Mouse (Mus musculus) common myeloid progenitor, adult 5-6 weeks (primary cell): ENCODE measurements around the gene Cabp1. TPM values are rescaled to one million over a fixed set of nuclear protein-coding genes. Genes with fewer than 3 reads are reported as not detected.

ENCODE experiments used
- ATAC-seq: replicated peaks from 2 replicates; pipeline ENCODE4 v1.8.0; 2016; ENCODE audit warnings: low read depth, mild to moderate bottlenecking, moderate TSS enrichment, inconsistent platforms; ENCODE audit not compliant: poor library complexity, severe bottlenecking
- total RNA-seq: library from RNA; stranded (forward); fragments of 200-1000, 187-1606 nt; gene quantifications from 2 replicates; pipeline ENCODE4 v1.2.3, GENCODE M21; 2017

Gene Cabp1
- total RNA-seq, 1 experiment from 2014 or later = not detected

DNA sequence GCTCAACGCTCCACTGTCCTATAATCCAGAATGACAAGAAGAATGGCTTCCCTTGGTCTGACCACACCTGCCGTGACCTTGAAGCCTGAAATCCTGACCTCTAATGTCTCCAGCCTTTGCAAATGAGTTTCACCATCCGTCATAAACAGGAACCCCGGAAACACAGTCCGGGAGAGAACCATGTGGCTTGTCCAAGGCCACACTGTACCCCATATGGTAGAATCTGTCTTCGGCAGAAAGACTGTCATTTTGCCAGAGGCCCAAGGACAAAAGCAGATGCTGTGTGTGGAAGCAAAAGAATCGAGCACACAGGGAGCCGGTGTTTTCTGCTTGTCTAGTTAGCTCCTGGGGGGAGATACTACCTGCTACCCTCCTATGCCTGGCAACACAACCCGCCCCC is 18.3 kb upstream of the Cabp1 start:
- ATAC-seq = no peak

DNA sequence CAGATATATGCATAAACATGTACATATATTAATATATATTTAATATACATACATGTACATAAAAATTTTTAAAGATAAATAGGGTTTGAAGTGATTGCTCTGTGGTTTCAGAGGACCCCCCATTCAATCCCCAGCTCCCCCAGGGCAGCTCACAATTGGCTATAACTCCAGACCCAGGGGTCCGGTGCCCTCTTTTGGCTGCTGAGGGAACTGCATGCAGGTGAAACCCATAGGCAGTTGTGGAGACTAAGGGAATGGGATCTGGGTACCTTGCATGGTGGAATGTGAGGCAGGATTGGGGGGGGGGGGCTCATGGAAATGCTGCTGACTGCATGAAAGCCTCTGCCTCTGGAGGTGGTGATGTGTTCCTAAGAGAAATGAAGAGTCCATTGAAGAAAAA is 16.2 kb upstream of the Cabp1 start:
- no peak for ATAC-seq

DNA sequence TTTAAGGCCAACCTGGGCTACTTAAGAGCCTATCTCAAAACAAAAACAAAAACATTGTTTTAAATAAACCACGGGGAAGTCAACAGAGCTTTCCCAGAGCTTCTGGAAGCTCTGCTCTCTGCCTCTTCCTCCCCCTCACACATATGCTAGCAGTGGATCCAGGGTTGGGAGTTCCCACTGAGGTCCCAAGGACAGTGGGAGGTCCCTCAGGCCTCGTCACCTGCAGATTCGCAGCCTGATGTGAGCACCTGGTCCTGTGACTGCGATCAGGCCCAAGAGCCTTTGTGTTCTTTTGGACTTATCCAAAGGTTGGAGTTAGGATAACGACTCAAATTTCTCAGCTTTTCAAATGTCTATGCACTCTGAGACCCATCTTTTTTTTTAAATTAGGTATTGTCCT is 14.4 kb upstream of the Cabp1 start:
- ATAC-seq = no peak

DNA sequence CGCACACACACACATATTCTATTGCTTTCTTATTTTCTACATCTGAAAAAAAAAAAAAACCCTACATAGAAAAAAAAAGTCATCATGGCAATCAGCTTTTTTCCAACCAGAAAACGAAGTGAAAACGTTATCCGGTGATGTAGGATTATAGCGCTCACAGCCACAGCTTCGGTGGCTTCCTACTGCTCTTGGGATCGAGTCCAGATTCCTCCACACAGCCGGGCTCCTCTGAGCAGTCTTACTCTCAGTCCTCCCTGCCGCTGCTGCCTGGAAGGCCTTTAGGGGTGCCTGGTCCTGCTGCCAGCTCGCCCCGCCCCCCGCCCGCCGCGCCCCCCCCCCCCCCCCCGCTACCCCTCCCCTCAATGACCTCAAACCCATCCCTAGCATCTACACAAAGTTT is 13.7 kb upstream of the Cabp1 start:
- ATAC-seq = no peak

DNA sequence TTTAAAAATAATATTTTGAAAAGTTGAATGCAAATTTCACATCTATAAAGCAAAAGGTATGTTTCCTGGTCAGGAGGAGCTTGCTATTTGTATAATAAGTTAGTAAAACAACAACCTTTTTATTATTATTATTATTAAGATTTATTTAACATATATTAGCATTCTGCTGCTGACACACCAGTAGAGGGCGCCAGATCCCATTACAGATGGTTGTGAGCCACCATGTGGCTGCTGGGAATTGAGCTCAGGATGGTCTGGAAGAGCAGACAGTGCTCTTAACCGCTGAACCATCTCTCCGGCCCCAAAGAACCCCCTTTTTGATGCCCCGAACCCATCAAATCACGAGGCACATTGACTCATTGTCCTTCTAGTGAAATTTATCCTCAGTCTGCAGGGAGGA is 13.1 kb upstream of the Cabp1 start:
- no peak for ATAC-seq

DNA sequence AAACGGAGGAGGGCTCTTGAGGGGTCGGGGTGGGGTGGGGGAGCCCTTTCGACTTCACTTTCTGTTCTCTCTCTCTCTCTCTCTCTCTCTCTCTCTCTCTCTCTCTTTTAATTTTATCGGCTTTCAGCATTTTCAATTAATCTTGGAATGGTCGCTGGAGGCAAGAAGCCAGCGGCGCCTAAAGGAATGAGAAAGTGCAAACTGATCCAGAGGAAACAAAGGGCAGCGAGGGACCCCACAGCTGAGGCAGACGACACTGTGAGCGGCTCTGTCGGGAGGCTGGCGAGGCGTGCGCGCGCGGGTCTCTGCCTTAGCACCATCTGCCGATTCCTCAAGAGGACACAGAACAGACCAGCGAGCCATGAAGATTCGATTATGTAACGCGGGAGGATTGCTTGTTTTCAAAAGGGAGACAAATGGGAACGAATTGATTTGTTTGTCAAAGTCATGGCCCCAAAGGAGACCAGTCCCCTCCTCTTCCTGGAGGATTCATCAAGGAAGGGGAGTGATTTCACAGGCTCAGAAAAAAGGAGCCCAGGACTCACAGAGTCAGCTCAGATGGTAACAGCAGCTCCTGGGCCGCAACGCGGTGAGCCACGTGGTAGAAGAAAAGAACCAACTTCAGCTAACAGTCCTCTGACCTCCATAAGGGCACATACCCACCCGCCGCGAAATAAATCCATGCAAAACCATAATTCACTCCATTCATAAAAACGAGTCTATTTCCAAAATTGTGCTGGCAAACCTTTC is 10.6 kb upstream of the Cabp1 start:
- 0 out of 2 replicates have a peak, but pooled peaks have one; percentile 50 for ATAC-seq

DNA sequence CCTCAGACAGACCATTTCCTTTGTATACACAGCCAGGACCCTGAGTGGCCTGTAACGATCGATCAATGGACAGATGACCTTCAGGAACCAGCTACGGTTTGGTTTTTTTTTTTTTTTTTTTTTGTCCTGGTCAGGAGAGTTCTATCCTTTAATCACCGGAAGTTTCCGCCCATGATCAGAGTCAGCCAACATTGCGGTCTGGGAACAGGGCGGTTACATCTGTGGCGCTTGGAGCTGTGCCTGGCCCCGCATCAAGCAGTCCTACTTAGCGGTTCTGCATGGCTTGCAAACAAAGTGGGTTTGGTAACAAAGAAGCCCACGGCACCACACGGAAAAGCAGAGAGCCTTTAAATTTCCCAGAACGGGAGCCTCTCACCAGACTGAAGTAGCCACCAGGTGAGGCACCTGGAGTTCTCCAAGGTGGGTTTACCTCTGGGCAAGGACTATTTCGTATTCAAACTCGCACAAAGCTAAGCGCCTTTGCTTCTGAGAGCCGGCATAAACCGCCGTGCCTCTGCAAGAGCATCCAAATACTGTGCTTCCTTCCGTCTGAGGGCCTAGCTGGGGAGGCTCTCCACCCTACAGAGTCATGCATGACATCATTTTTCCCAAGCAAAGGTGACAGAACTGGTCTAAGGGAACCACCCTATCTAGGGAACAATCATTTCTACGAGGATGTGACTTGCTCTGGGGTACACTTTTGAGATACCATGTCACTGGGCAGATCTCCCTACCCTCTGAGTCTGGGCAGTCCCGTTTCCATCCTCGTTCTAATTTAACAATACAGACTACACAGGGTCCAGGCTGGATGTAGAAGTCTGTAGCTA is 9.8 kb upstream of the Cabp1 start:
- 0 out of 2 replicates have a peak, but pooled peaks have one; percentile 29 for ATAC-seq

DNA sequence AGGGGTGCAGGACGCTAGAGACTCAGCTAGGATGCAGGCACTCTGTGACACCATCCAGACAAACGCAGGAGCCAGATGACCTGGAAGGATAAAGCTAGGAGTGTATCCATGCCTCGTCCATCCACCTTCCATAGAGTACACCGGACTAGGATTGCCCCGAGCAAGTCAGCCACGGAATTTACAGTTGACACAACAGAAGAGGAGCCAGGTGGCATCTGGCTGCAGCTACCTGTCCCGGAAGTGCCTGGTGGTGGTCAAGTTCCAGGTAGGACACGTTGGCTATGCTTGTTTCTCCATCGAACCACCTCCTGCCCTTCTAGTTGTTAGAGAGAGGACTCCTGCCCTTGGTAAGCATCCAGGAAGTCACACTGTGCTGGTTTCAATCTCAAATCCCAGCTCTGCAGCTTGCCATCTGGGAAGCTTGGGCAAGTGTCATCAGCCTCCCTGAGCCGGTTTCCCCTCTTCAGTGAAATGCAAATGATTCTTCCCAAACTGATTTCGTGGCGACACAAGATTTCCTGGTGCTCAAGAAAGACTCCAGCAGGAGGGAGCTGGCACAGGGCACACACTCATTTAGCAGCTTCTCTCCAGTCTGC is 543 bp upstream of the Cabp1 start:
- ATAC-seq = no peak

DNA sequence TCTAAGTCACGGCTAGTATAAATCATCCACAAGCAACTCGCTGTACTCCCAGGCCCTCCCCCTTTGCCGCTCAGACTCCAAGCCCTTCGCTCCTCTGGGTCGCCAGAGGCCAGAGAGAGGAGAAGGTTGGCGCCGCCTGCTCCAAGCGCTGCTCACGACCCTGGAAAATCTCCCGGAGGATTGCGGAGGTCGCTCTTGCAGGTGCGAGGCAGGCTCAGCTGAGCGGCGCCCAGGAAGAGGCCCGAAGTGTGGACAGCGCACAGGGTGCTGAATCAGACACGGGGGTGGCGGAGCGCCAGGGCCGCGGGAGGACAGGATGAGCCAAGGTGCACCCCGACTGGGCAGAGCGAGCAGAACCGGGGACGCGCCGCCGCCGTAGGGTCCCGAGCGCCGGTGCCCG is 955 bp downstream of the Cabp1 start:
- ATAC-seq = peak; percentile 34; the same call in 1 of the 2 replicates

DNA sequence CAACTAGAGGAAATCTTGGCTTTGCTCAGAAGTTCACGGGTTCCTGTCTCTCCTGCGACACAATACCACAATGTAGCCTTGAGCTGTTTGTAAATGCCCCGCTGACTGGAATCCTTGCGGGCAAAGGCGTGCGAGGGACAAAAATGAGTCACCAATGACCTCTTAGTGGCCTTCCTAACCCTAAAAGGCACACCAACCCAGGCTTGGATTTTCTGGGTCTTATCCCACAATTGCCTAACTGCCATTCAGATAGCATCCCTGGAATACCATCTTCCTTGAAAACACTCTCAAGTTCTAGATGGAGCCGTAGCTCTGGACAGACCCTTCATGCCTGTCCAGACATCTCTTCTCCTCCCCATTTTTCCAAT is 1.4 kb downstream of the Cabp1 start:
- no peak for ATAC-seq

DNA sequence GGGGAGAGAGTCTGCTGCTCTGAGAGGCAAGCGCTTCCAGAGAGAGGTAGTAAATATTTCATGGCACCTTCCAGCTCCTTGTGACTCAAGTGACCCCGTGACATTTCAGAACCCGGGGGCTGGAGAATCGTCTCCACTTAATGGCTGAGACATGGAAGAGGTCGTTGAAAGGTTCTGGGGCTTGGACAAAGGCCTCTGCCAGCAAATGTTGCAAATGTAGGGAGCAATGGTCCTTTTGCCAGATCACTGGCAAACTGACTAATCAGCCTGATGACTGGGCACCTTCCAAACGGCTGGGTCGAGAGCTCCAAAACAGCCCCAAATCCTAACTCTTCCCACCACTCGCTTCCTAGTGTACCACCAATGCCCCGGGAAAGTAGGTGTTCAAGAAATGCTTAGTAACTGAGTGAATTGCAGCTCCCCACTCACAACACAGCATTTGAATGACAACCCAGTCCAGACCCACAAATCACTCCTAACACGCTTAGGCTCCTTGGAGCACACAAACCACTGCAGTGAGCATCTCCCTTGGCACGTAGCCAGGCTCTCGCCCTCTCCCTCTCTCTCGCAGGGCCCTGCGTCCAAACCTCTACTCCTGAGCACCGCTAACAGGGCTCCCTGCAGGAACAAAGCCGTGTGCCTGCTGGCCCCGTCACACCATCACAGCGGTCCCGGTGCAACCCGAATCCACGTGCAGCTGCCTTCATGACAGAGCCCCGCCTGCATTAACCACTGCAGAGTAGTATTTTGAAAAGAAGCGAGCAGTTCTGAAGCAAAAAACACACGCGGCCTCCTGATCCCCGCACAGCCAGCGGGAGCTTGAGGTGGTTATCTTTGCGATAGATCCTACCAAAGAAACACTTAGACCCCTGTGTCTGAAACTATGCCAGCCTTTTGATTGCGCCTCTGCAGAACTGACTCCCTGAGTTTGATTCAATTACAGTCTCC is 2.0 kb downstream of the Cabp1 start:
- no peak for ATAC-seq

DNA sequence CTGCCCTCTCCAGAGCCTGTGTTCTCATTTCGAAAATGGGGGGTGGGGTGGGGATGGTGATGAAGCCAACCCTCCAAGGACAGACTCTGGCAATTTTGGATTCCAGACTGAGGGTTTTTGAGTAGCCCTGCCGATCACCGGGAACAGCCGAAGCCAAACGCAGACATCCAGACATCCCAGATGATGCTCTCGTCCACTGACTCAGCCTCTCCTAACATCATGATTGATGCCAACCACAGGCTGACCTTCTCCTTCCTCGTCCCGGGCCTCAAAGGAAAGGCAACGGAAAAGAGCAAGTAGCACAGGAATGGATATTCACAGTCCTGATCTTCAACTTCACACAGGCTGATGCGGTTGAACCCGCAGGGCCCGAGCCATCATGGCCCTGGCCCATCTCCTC is 4.1 kb downstream of the Cabp1 start:
- ATAC-seq = no peak

DNA sequence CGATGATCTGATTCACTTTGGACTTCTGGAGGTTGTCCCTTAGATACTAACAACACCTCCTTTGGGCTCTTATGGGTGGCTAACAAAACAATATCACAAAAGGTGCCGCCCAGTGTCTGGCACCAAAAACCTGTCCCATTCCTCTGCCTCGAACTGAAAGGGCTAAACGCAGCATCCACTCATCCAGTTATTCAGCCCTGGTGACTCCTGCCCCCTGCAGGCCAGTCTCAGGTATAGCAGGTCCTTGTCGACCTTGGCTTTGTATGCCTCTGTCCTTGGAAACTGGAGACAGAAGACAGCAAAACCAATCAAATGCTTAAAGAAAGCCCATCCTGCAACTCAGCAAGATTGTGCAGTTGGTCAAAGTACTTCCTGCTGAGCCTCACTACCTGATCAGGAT is 5.4 kb downstream of the Cabp1 start:
- no peak for ATAC-seq

DNA sequence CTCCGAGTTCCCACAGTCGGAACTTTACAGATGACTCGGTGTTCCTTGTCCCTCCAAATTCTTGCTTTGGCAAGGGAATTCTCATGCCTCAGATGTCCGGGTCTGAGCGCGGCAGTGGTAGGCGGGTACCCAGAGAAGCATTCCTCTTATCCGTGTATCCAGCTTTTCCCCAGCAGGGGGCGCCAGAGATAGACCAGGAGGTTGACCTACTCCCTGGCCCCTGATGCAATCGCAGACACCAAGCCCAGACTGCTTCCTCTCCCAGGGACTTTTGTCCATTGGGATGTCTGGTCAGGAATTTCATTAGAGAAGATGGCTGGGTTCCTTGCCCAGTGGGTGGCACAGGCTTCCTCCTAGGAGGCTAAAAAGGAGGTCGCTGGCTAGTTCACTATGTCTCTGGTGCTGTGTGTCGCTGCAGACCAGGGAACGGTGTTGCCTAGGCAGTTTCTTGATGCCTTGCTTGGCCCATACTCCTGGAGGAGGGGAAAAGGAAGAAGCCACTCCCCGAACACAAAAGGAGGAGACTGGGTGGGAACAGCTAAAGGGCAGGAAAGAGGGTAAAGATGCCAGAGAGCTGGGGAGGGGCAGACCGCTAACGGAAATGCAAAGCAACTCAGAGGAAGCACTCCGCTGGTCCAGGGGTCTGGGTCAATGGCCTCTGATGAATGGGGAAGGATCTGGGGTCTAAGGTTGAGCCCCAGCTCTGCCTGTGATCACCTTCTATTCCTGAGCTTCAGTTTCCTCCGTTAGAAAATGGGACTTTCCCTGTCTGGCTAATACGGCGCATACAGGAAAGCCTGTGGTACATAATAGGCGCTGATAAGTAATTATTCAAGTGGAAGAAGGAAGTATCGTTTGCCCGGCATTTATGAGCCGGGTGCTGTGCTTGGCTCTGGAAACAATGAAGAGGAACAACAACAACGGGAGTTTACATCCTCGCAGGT is 6.7 kb downstream of the Cabp1 start:
- peak; percentile 71 for ATAC-seq

DNA sequence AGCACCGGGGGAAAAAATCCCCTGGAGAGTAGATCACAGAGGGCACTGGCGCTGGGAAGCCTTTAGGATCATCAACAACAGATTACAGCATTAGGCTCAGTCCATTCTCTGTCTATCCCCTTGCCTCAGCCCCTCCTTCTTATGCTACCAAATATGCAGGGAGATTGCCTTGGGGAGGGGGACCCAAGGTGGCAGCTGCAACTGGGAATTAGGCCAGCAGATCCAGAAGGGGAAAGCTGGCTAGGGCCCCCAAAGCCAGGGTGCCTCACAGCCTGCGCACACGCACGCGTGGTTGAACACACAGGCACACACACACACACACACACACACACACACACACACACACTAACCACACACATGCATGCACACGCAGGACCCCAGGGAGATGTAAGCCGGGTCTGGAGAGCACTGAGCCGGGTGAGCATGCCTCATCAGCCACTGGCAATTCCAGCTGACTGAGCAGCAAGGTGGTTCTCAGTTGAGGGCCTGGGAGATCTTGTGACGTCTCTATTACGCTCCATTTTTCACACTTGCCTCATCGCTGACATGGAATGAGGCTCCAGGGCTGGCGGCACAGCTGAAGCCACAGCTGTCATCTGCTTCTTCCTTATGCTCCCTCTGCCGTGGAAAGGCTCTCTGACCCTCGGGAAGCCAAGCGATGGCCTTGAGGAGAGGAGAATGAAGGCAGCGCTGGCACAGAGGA is 7.7 kb downstream of the Cabp1 start:
- no peak for ATAC-seq

DNA sequence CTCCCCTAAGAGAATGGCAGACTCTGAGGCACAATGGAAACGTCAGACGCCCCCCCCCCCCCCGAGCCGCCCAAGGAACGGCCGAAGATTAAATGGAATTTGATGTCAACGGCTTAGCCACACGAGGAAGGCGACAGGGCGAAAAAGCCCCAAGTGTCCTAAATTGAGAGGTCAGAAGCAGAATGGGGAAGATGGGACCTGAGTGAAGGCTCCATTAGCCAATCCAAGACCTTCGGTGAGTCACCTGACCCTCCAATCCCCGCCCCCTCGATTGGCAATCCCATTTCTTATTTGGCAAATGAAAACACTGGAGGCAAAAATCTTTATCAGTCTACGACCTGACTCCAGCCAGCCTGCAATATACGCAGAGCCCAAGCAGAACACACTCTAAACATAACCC is 9.5 kb downstream of the Cabp1 start:
- ATAC-seq = no peak

DNA sequence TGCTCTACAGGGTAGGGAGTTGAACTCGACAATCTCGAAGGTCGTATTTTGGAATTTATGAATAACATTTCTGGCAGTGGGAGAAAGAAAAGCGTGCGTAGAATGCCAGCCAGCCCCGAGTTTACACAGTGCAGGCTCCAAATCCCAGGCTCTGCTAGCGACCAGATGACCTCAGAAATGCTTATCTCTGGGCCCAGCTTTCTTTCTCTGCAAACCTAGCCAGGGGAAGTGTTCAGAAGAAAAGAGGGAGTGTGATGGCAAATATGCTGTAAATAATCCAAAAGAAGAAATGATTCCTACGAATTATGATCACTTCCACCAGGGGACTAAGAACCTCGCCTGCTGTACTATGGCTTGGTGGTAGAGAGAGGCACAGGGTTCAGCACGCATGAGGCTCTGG is 10.7 kb downstream of the Cabp1 start:
- no peak for ATAC-seq

DNA sequence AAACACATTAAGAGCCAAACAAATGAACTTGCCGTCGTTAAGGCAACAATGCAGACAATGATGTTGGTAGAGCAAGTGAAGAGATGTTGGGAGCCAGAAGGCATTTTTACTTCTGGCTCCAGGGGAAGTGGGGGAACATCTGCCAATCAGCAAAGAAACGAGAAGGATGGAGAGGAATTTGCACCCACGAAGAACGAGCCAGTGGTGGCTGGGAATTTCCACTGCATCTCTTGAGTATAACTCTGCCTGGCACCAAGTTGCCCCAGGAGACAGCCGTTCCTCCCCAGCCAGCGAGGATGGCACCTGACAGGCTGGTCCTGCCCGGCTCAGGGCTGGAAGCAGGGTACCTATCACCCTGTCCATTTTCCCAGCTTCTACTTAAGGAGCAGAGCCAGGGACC is 11.3 kb downstream of the Cabp1 start:
- ATAC-seq = no peak
